In the genomic region with DNA sequence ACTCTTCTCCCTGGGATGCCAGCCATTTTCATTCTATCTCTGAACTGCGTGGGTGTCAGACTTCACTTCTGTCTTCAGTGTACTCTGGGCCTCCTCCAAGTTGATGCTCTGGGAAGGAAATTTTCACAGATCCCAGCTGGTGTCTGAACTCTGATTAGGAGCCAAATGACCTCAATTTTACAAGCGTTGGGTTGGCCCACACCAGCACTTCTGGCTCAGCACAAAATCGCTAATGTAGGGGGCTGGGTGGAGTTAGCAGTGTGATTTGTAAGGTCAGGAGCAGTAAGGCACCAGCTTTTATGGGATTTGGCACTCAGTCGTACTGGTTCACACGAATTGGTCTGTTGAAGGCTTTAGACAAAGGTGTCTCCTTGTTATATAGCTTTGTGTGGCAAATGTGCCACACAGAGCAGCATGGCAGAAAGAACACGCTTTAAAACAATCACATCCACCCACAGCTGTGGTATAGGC, we compare ENCODE assay signal across 10 mouse cellular contexts.
A peak's percentile ranks its signal among the peaks of the same experiment; 100 is the strongest.
DNase-seq lines count a peak whose midpoint lies in the region; ATAC-seq lines count a peak whose summit lies in the region.
"Had no signal": no experiment of that assay in that cellular context is flagged by ENCODE, and none has a peak within 500 bp of the region (broad histone marks: within the 10 kb centered on the region; RNA-seq: fewer than 3 reads in every experiment).

No protein-coding gene starts in this region.

- H3K4me2 ChIP-seq in limb, embryonic 11.5 days (ENCODE audit: low read depth, severe bottlenecking) = no peak overlapping the region
- H3K4me2 ChIP-seq: embryonic facial prominence, embryonic 15.5 days had no signal

- H3K4me3 ChIP-seq in limb, embryonic 11.5 days (ENCODE audit: low read depth, low read length) = no peak overlapping the region
- no peak overlapping the region for H3K4me3 ChIP-seq in limb, embryonic 10.5 days
- H3K4me3 ChIP-seq: embryonic facial prominence, embryonic 15.5 days had no signal

- H3K9ac ChIP-seq in limb, embryonic 11.5 days (ENCODE audit: low read length) = no peak overlapping the region
- H3K9ac ChIP-seq: embryonic facial prominence, embryonic 15.5 days had no signal

- intact Hi-C loops in heart, postnatal 25 days (cut with DNase I) = no loop called here

- H3K27ac ChIP-seq in limb, embryonic 11.5 days (replicated peaks; ENCODE audit: low read depth, low read length) = no peak overlapping the region
- H3K27ac ChIP-seq in limb, embryonic 10.5 days = no peak overlapping the region
- H3K27ac ChIP-seq: embryonic facial prominence, embryonic 15.5 days had no signal

- 32% methylated on average over 6 of the region's 6 CpGs for WGBS in limb, embryonic 11.5 days
- WGBS in limb, embryonic 10.5 days = 48% methylated on average over 6 of the region's 6 CpGs

- no peaks in the 10 kb centered on the region for H3K4me1 ChIP-seq in limb, embryonic 11.5 days (ENCODE audit: control insufficient read depth, insufficient read depth, low read length)
- peaks cover 5% of the 10 kb centered on the region; the same call in 1 of the 2 replicates for H3K4me1 ChIP-seq in limb, embryonic 10.5 days
- H3K4me1 ChIP-seq: embryonic facial prominence, embryonic 15.5 days had no signal

- no peaks in the 10 kb centered on the region for H3K9me3 ChIP-seq in limb, embryonic 11.5 days (ENCODE audit: control insufficient read depth, low read length)
- no peaks in the 10 kb centered on the region for H3K9me3 ChIP-seq in limb, embryonic 10.5 days (replicated peaks)
- H3K9me3 ChIP-seq: embryonic facial prominence, embryonic 15.5 days had no signal

- H3K27me3 ChIP-seq in limb, embryonic 11.5 days (ENCODE audit: control insufficient read depth, insufficient read depth, low read length) = no peaks in the 10 kb centered on the region
- H3K27me3 ChIP-seq in limb, embryonic 10.5 days (ENCODE audit: low read depth, poor library complexity, severe bottlenecking) = no peaks in the 10 kb centered on the region
- H3K27me3 ChIP-seq: embryonic facial prominence, embryonic 15.5 days had no signal

- DNase-seq in limb, embryonic 11.5 days (ENCODE audit: low spot score) = peak; percentile 23
- DNase-seq in limb, embryonic 10.5 days (ENCODE audit: low spot score) = no peak
- peak; percentile 4 for DNase-seq in embryo, embryonic 10 days (ENCODE audit: low spot score)
- peak; percentile 27 for DNase-seq in heart, postnatal 25 days (ENCODE audit: low spot score)
- DNase-seq in lung, adult 18-20 months = peak; percentile 23 to 30
- peak; percentile 29 for DNase-seq in urinary bladder, postnatal 25 days (ENCODE audit: low spot score)
- no peak for DNase-seq in right cerebral cortex, postnatal 14 days
- no peak for DNase-seq in thymus, postnatal 14 days

- no peaks in the 10 kb centered on the region for H3K36me3 ChIP-seq in limb, embryonic 11.5 days (ENCODE audit: control insufficient read depth, insufficient read depth, low read length)
- no peaks in the 10 kb centered on the region for H3K36me3 ChIP-seq in limb, embryonic 10.5 days
- H3K36me3 ChIP-seq: embryonic facial prominence, embryonic 15.5 days; G1E had no signal

- no peak for ATAC-seq in limb, embryonic 11.5 days (ENCODE audit: insufficient number of reproducible peaks, low FRiP score, low TSS enrichment, low read depth)

Comparison
In these comparisons a context has a peak if more than half of its experiments do, and no peak if none do; other contexts are left out.
1. DNase-seq: peak in limb, embryonic 11.5 days (single experiment), embryo, embryonic 10 days (single experiment), heart, postnatal 25 days (single experiment), lung, adult 18-20 months (2 of 2) and urinary bladder, postnatal 25 days (single experiment); none in limb, embryonic 10.5 days (single experiment), right cerebral cortex, postnatal 14 days (single experiment) and thymus, postnatal 14 days (single experiment).